Mouse (Mus musculus): ENCODE results near the gene Strn4. TPM values are rescaled to one million over a fixed set of nuclear protein-coding genes. Genes with fewer than 3 reads are reported as not detected.

The Strn4 gene
- polyA plus RNA-seq, 1 experiment, result 11.3 TPM

DNA sequence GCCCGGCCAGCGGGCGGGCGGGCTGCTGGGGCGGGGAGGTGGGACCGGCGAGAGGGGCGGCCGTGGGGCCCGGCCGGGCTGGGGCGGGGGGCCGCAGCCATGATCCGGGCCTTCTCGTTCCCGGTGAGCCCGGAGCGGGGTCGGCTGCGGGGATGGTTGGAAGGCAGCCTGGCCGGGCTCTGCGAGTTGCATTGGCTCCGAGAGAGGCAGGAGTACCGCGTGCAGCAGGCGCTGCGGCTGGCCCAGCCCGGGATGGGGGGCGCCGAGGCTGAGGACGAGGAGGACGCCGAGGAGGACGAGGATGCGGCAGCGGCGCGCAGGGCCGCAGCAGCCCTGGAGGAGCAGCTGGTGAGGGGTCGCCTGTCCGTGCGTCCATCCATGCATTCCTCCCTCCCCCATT lies 59.6 kb downstream of the Strn4 start:
- Histone ChIP-seq H3K4me3 (replicated peaks) (peak overlapping the region; percentile 62), H3K4me1 (ENCODE audit: control insufficient read depth) (peaks cover 25% of the 10 kb centered on the region), H3K27me3 (ENCODE audit: control insufficient read depth) (peaks cover 24% of the 10 kb centered on the region), H3K36me3 (ENCODE audit: control insufficient read depth) (no peaks in the 10 kb centered on the region), H3K9me3 (ENCODE audit: control insufficient read depth, low read length) (no peaks in the 10 kb centered on the region)
- no peak for TF ChIP-seq GATA1 (IDR thresholded peaks at IDR 0.05; ENCODE audit: low read length)
- no peak for TF ChIP-seq TAL1 (IDR thresholded peaks at IDR 0.05; ENCODE audit: low read length)

GRCm38 (mm10) chr7:16876006-16876405 lies 60.3 kb downstream of the Strn4 start:
- H3K36me3 ChIP-seq (ENCODE audit: control insufficient read depth), result no peaks in the 10 kb centered on the region
- peaks cover 25% of the 10 kb centered on the region for H3K4me1 ChIP-seq (ENCODE audit: control insufficient read depth)
- no peaks in the 10 kb centered on the region for H3K9me3 ChIP-seq (ENCODE audit: control insufficient read depth, low read length)
- TF ChIP-seq TAL1 (IDR thresholded peaks at IDR 0.05; ENCODE audit: low read length), result no peak
- TF ChIP-seq GATA1 (IDR thresholded peaks at IDR 0.05; ENCODE audit: low read length), result no peak
- H3K27me3 ChIP-seq (ENCODE audit: control insufficient read depth), result peaks cover 30% of the 10 kb centered on the region
- H3K4me3 ChIP-seq (replicated peaks), result no peak overlapping the region

- peaks cover 35% of the 10 kb centered on the region for H3K27me3 ChIP-seq (ENCODE audit: control insufficient read depth)
Measured at GRCm38 (mm10) chr7:16876608-16877007, 60.9 kb downstream of the Strn4 start.

GRCm38 (mm10) chr7:16877717-16878116 lies 62.0 kb downstream of the Strn4 start:
- Histone ChIP-seq H3K9me3 (ENCODE audit: control insufficient read depth, low read length) (no peaks in the 10 kb centered on the region), H3K4me3 (replicated peaks) (no peak overlapping the region), H3K36me3 (ENCODE audit: control insufficient read depth) (no peaks in the 10 kb centered on the region), H3K4me1 (ENCODE audit: control insufficient read depth) (peaks cover 25% of the 10 kb centered on the region), H3K27me3 (ENCODE audit: control insufficient read depth) (peaks cover 35% of the 10 kb centered on the region)
- no peak for TF ChIP-seq GATA1 (IDR thresholded peaks at IDR 0.05; ENCODE audit: low read length)
- TF ChIP-seq TAL1 (IDR thresholded peaks at IDR 0.05; ENCODE audit: low read length), result no peak

More at GRCm38 (mm10) chr7:16876608-16877007, 60.9 kb downstream of the Strn4 start:
- H3K4me1 ChIP-seq (ENCODE audit: control insufficient read depth), result peaks cover 25% of the 10 kb centered on the region
- TF ChIP-seq GATA1 (IDR thresholded peaks at IDR 0.05; ENCODE audit: low read length), result no peak
- TF ChIP-seq TAL1 (IDR thresholded peaks at IDR 0.05; ENCODE audit: low read length), result no peak
- H3K36me3 ChIP-seq (ENCODE audit: control insufficient read depth), result no peaks in the 10 kb centered on the region
- H3K9me3 ChIP-seq (ENCODE audit: control insufficient read depth, low read length), result no peaks in the 10 kb centered on the region
- H3K4me3 ChIP-seq (replicated peaks), result no peak overlapping the region

- peaks cover 54% of the 10 kb centered on the region for H3K27me3 ChIP-seq (ENCODE audit: control insufficient read depth)
- H3K4me1 ChIP-seq (ENCODE audit: control insufficient read depth), result peaks cover 12% of the 10 kb centered on the region
- no peak overlapping the region for H3K4me3 ChIP-seq (replicated peaks)
- peaks cover 7% of the 10 kb centered on the region for H3K9me3 ChIP-seq (ENCODE audit: control insufficient read depth, low read length)
- TF ChIP-seq TAL1 (IDR thresholded peaks at IDR 0.05; ENCODE audit: low read length) (no peak), GATA1 (IDR thresholded peaks at IDR 0.05; ENCODE audit: low read length) (no peak)
- no peaks in the 10 kb centered on the region for H3K36me3 ChIP-seq (ENCODE audit: control insufficient read depth)
Measured at GRCm38 (mm10) chr7:16879796-16880547, 64.3 kb downstream of the Strn4 start.

DNA sequence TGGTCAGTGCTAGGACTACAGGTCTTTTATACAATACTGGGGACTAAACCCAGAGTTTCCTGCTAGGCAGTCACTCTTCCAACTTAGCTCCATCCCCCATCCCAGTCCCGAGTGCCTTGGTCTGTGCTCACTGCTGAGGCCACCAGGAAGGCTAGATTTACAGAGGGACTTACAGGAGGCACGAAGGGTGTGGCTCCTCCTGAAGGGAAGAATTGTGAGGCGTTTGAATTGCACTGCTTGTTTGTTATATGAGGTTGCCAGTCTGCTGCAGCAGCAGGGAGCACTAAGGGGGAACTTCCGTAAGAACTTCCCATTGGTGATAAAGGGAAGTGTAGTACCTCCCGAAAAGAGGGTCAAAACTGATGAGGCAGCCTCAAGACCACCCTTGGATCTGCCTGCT lies 64.9 kb downstream of the Strn4 start:
- Histone ChIP-seq H3K4me1 (ENCODE audit: control insufficient read depth) (peaks cover 7% of the 10 kb centered on the region), H3K27me3 (ENCODE audit: control insufficient read depth) (peaks cover 57% of the 10 kb centered on the region), H3K36me3 (ENCODE audit: control insufficient read depth) (no peaks in the 10 kb centered on the region; the same call in 1 of the 2 replicates), H3K4me3 (replicated peaks) (no peak overlapping the region), H3K9me3 (ENCODE audit: control insufficient read depth, low read length) (peaks cover 14% of the 10 kb centered on the region)
- TF ChIP-seq GATA1 (IDR thresholded peaks at IDR 0.05; ENCODE audit: low read length) (no peak), TAL1 (IDR thresholded peaks at IDR 0.05; ENCODE audit: low read length) (no peak)

GRCm38 (mm10) chr7:16883162-16883561 lies 67.5 kb downstream of the Strn4 start:
- Histone ChIP-seq H3K4me3 (replicated peaks) (no peak overlapping the region), H3K27me3 (ENCODE audit: control insufficient read depth) (peaks cover 65% of the 10 kb centered on the region), H3K4me1 (ENCODE audit: control insufficient read depth) (0 out of 2 replicates have a peak, but pooled peaks cover 2% of the 10 kb centered on the region), H3K36me3 (ENCODE audit: control insufficient read depth) (no peaks in the 10 kb centered on the region; the same call in 1 of the 2 replicates), H3K9me3 (ENCODE audit: control insufficient read depth, low read length) (peaks cover 26% of the 10 kb centered on the region)
- TF ChIP-seq TAL1 (IDR thresholded peaks at IDR 0.05; ENCODE audit: low read length) (no peak), GATA1 (IDR thresholded peaks at IDR 0.05; ENCODE audit: low read length) (no peak)

DNA sequence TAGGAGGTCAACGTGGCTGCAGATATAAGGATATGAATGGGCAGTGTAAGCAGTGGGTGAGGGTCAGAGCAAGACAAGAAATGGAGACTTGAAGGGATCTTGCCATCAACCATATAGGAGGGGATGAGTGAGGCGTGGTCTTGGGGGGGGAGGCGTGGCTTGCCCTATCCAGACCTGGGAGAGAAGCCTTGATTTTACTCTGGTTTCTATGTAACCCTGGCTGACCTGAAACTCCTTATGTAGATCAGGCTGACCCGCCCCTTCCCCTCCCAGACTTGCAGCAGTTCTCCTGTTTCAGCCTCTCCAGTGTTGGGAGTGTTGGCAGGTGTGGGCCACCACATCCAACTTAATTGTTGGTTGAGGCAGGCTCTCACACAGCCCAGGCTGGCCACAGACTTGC lies 68.6 kb downstream of the Strn4 start:
- Histone ChIP-seq H3K4me1 (ENCODE audit: control insufficient read depth) (0 out of 2 replicates have a peak, but pooled peaks cover 2% of the 10 kb centered on the region), H3K9me3 (ENCODE audit: control insufficient read depth, low read length) (peaks cover 26% of the 10 kb centered on the region), H3K4me3 (replicated peaks) (no peak overlapping the region), H3K27me3 (ENCODE audit: control insufficient read depth) (peaks cover 75% of the 10 kb centered on the region), H3K36me3 (ENCODE audit: control insufficient read depth) (no peaks in the 10 kb centered on the region; the same call in 1 of the 2 replicates)
- no peak for TF ChIP-seq TAL1 (IDR thresholded peaks at IDR 0.05; ENCODE audit: low read length)
- no peak for TF ChIP-seq GATA1 (IDR thresholded peaks at IDR 0.05; ENCODE audit: low read length)

DNA sequence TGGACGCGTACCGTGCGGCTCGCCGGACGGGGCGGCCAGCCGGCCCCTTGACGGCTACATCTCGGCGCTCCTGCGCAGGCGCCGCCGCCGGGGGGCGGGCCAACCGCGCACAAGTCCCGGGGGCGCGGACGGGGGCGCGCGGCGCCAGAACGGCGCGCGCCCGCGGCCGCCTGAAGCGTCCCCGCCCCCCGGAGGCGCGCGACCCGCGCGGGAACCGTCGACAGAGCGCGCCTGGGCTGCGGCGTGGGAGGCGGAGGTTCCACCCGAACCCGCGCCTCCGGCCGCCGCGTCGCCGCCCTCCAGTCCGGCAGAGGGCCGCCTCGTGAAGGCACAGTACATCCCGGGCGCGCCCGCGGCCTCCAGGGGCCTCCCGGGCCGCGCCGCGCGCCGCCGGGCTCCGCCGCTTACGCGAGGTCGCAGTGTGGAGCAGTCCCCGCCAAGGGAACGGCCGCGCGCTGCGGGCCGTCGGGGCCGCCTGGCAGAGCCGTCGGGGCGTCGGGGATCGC lies 69.6 kb downstream of the Strn4 start:
- no peaks in the 10 kb centered on the region; the same call in 1 of the 2 replicates for H3K36me3 ChIP-seq (ENCODE audit: control insufficient read depth)
- TF ChIP-seq TAL1 (IDR thresholded peaks at IDR 0.05; ENCODE audit: low read length), result no peak
- TF ChIP-seq GATA1 (IDR thresholded peaks at IDR 0.05; ENCODE audit: low read length), result no peak
- H3K4me1 ChIP-seq (ENCODE audit: control insufficient read depth), result 0 out of 2 replicates have a peak, but pooled peaks cover 2% of the 10 kb centered on the region
- peaks cover 26% of the 10 kb centered on the region for H3K9me3 ChIP-seq (ENCODE audit: control insufficient read depth, low read length)
- H3K4me3 ChIP-seq (replicated peaks), result no peak overlapping the region
- peaks cover 82% of the 10 kb centered on the region for H3K27me3 ChIP-seq (ENCODE audit: control insufficient read depth)

Data from erythroblast, embryonic 14.5 days (primary cell).